Mouse (Mus musculus) liver, embryonic 13.5 days (tissue): ENCODE results near the gene Zmiz1. TPM values are rescaled to one million over a fixed set of nuclear protein-coding genes. Genes with fewer than 3 reads are reported as not detected.

ENCODE experiments used
- ATAC-seq: fragments of 200-750 bp; cut with Nextera tagmentation; 2 replicates; pipeline ENCODE4 v1.8.0; 2017; ENCODE audit warnings: low read depth, mild to moderate bottlenecking, moderate number of reproducible peaks, moderate library complexity
- DNase-seq: peaks from one replicate; pipeline ENCODE4 v3.0.0; 2022
- H3K27ac ChIP-seq: fragments of 300-500 bp; sonication (generic); 2 replicates; pipeline ENCODE4 v1.5.1; 2015; ENCODE audit warnings: moderate library complexity, mild to moderate bottlenecking, inconsistent platforms
- H3K27me3 ChIP-seq: fragments of 300-500 bp; sonication (generic); 2 replicates; pipeline ENCODE4 v1.6.1; 2015; ENCODE audit warnings: mild to moderate bottlenecking, inconsistent platforms
- H3K36me3 ChIP-seq: fragments of 300-500 bp; sonication (generic); 2 replicates; pipeline ENCODE4 v1.6.1; 2015; ENCODE audit warnings: mild to moderate bottlenecking, inconsistent platforms
- H3K4me1 ChIP-seq: fragments of 300-500 bp; sonication (generic); replicated peaks from 2 replicates; pipeline ENCODE4 v1.6.1; 2015; ENCODE audit warnings: inconsistent platforms
- H3K4me2 ChIP-seq: fragments of 300-500 bp; sonication (generic); 2 replicates; pipeline ENCODE4 v1.6.1; 2015; ENCODE audit warnings: inconsistent platforms, mild to moderate bottlenecking, moderate library complexity
- H3K4me3 ChIP-seq: fragments of 300-500 bp; sonication (generic); replicated peaks from 2 replicates; pipeline ENCODE4 v1.5.1; 2015; ENCODE audit warnings: mild to moderate bottlenecking, inconsistent platforms
- H3K9ac ChIP-seq: fragments of 300-500 bp; sonication (generic); 2 replicates; pipeline ENCODE4 v1.6.1; 2015; ENCODE audit warnings: mild to moderate bottlenecking, inconsistent platforms
- H3K9me3 ChIP-seq: fragments of 300-500 bp; sonication (generic); replicated peaks from 2 replicates; pipeline ENCODE4 v1.6.1; 2016; ENCODE audit warnings: inconsistent platforms
- WGBS: fragments of 180-500 bp; shearing (Covaris S2); methylation state at CpG from one replicate; pipeline ENCODE4 v1.1.7; 2015; ENCODE audit not compliant: insufficient replicate concordance; 5-methylcytosine and 5-hydroxymethylcytosine counted together
- polyA plus RNA-seq: library from polyadenylated mRNA; unstranded; fragments of >200 nt; fragmentation: Nextera tagmentation; extraction: Ambion mirVana; gene quantifications from 2 replicates; pipeline ENCODE4 v1.2.1, GENCODE M21; 2015

Zmiz1 gene
- polyA plus RNA-seq, 1 experiment from 2014 or later, result 4.5 TPM

DNA sequence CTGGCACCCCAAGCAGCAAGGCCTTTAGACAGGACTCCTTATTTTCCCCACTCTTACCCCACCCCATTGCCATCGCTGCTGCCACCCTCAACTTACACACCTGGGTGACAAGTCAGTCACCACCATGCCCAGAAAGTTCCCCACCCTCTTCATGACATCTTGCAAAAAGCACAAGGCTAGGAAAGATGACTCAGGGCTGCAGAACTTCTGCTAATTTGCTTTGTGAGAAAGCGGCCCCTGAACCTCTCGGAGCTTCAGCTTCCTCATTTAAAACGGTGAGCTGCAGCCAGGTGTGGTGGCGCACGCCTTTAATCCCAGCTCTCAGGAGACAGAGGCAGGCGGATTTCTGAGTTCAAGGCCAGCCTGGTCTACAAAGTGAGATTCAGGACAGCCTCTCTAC lies 141.4 kb downstream of the Zmiz1 start:
- no peak for ATAC-seq
- Histone ChIP-seq H3K27ac (0 out of 2 replicates have a peak overlapping the region, but pooled peaks have one; percentile 3), H3K9me3 (no peaks in the 10 kb centered on the region), H3K27me3 (peaks cover 4% of the 10 kb centered on the region), H3K4me1 (peaks cover 23% of the 10 kb centered on the region), H3K36me3 (peaks cover 15% of the 10 kb centered on the region), H3K4me2 (no peak overlapping the region), H3K9ac (no peak overlapping the region), H3K4me3 (no peak overlapping the region)
- DNase-seq, result no peak
- WGBS, result 49% methylated on average over 7 of the region's 7 CpGs

DNA sequence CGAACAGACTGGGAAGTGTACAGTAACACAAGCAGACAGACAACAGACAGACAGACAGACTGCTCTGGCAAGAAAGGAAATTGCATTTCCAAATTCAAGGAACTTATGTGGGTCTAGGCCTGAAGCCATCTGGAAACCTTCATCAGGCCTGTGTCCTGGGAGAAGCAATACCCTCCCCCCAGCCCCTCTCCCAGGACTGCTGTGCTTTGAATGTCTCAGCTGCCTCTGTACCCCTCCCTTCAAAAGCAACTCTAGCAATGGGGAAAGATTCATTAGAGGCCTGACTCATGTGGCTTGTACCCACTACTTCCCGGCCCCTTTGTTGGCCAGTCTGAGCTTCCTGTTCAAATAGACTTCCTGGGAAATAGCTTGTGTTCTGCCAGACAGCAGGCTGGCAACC lies 142.0 kb downstream of the Zmiz1 start:
- peaks cover 15% of the 10 kb centered on the region for H3K36me3 ChIP-seq
- peaks cover 10% of the 10 kb centered on the region for H3K27me3 ChIP-seq
- no peak overlapping the region for H3K27ac ChIP-seq
- H3K9ac ChIP-seq, result no peak overlapping the region
- H3K9me3 ChIP-seq, result no peaks in the 10 kb centered on the region
- no peak for ATAC-seq
- WGBS, result 62% methylated on average over 2 of the region's 2 CpGs
- H3K4me1 ChIP-seq, result peaks cover 25% of the 10 kb centered on the region
- no peak for DNase-seq
- no peak overlapping the region for H3K4me2 ChIP-seq
- no peak overlapping the region for H3K4me3 ChIP-seq

DNA sequence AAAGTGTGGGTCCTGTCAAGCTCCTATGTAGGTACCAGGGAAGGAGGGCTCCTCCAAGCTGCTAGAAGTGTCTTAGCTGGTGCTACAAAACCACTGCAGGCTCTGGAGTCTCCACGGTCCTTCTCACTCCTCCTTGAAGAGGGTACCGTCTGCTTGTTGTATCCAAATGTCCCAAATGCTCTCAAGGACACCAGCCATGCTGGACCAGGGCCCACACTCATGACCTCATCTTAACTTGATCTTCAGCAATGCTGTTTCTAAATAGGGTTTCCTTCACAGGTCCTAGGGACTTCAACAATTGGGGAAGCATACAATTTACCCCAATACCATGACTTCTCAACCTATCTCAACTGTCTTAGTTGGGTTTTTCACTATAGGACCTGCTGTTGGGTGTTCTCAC lies 143.0 kb downstream of the Zmiz1 start:
- peaks cover 36% of the 10 kb centered on the region for H3K4me1 ChIP-seq
- WGBS, result 76% methylated on average over 2 of the region's 2 CpGs
- no peak for ATAC-seq

DNA sequence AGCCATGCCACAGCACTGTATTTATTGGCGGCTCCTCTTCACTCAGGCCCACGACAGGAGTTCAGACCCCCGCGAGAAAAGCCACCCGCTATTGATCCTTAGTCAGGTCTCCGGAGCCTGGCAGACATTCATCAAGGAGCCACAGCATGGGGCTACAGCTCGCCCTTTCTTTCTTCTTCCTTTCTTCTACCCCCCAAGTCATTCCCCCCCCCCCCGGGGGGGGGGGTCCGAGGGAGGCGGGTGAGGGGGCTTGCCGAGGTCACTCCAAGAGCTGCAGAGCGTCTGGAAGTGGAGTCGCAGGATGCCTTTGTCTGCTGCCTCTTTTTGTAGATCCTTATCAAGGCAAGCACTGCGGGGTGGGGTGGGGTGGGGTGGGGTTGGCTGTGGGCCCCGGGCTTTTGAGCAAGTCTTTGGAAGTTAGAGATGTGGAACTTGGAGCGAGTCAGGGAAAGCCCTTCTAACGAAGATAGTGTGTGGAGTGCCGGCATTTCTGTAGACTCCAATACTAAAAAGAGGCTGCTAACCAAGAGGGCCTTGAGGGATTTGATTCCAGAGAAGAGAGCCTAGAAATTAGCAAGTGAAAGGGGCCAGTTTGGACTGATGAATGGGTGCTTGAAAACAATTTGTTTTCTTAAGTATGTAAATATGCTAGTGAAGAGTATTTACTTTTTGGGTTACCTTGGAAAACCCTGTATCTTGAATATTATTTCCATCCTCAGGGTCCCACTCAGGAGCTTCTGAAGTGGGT lies 145.6 kb downstream of the Zmiz1 start:
- H3K4me3 ChIP-seq, result no peak overlapping the region
- DNase-seq, result no peak
- WGBS, result 13% methylated on average over 18 of the region's 18 CpGs
- H3K36me3 ChIP-seq, result peaks cover 7% of the 10 kb centered on the region; the same call in 1 of the 2 replicates
- ATAC-seq, result no peak
- H3K4me2 ChIP-seq, result no peak overlapping the region
- no peaks in the 10 kb centered on the region for H3K9me3 ChIP-seq
- peaks cover 43% of the 10 kb centered on the region for H3K27me3 ChIP-seq
- H3K4me1 ChIP-seq, result peaks cover 55% of the 10 kb centered on the region
- no peak overlapping the region for H3K9ac ChIP-seq
- no peak overlapping the region for H3K27ac ChIP-seq

More for the DNA sequence above, 143.0 kb downstream of the Zmiz1 start:
- Histone ChIP-seq H3K4me2 (no peak overlapping the region), H3K4me3 (no peak overlapping the region), H3K36me3 (peaks cover 15% of the 10 kb centered on the region), H3K27me3 (peaks cover 20% of the 10 kb centered on the region), H3K27ac (no peak overlapping the region), H3K9ac (no peak overlapping the region), H3K9me3 (no peaks in the 10 kb centered on the region)
- no peak for DNase-seq

DNA sequence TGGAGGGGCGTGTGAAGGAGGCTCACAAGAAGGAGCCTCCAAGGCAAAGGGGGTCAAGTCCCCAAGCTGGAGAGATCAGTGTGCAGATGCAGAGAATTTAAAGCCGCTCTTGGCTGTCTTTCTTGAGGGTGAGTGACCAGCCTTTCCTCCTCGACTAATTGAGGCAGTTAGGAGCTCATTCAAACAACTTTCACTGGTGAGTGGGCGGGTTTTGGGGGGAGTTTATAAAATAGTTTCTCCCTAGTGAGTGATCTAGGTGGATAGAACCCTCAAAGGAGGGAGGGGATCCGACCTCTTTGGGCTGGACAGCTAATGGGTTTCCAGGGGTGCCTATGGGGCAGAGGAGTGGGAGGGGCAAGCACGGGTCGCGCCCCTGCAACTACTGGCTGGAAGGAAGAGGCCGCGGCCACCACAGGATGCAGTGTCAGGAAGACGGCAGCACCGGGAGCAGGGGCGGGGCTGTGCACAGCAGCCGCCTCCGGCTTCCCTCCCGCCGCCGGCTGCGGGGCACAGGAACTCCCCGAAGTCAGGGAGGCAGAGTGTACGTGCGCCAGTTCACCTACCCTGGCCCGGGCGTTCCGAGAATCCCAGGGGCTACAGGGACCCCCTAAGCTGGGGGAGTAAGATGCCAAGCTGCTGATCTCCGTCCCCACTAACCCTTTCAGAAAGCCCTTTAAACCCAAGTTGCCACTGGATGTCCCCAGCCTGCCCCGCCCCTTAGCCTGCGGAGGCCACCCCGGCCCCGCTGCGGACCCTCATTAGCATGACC lies 147.6 kb downstream of the Zmiz1 start:
- DNase-seq, result peak; percentile 37
- Histone ChIP-seq H3K27me3 (peaks cover 43% of the 10 kb centered on the region), H3K27ac (peak overlapping the region; percentile 68), H3K4me1 (peaks cover 65% of the 10 kb centered on the region), H3K36me3 (no peaks in the 10 kb centered on the region), H3K4me3 (peak overlapping the region; percentile 65), H3K9me3 (no peaks in the 10 kb centered on the region), H3K4me2 (peak overlapping the region; percentile 90), H3K9ac (peak overlapping the region; percentile 67)
- peak; percentile 52 for ATAC-seq
- WGBS, result 2% methylated on average over 31 of the region's 31 CpGs

DNA sequence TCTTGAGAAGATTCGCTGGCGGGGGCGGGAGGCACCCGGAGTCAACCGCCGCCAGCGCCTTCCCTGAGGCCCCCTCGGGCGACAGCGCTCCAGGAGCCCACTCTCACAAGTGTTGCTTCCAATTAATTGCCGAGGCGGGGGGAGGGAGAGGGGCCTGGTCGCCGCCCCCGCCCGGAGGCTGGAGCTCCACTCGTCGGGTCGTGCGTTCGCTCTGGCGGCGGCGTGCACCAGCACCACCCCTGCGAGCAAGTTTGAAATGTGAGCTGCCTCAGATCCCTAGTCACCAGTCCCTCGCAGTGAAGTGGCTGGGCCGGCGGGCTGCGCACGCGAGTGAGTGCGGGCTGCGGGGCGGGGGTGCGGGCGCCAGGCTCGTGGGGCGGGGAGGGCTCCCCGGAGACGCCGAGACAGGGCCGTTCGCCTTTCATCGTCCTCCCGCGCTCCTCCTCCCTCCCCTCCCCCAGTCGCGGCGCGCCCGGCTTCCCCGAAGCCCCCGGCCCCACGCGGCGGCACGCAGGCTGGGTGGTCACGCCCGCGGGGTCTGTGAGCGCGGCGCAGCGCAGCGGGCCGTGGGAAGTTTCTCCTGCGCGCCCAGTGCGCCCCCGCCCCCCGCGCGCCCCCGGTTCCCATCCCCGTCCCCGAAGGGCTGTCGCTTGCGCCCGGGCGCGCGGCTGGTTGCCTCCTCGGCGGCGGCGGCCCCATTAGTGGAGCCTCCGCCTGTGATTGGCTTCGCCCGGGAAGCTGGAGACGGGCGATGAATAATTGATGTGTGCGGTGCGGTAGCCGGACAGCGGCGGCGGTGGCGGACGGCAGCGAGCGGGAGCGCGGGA lies 148.4 kb downstream of the Zmiz1 start:
- WGBS, result under 1% methylated on average over 89 of the region's 103 CpGs
- Histone ChIP-seq H3K4me2 (peak overlapping the region; percentile 90), H3K4me1 (peaks cover 73% of the 10 kb centered on the region), H3K36me3 (no peaks in the 10 kb centered on the region), H3K4me3 (peak overlapping the region; percentile 65), H3K9me3 (no peaks in the 10 kb centered on the region), H3K27ac (peak overlapping the region; percentile 68), H3K27me3 (peaks cover 43% of the 10 kb centered on the region), H3K9ac (peak overlapping the region; percentile 67)
- ATAC-seq, result peak; percentile 17; the same call in 1 of the 2 replicates
- no peak for DNase-seq

DNA sequence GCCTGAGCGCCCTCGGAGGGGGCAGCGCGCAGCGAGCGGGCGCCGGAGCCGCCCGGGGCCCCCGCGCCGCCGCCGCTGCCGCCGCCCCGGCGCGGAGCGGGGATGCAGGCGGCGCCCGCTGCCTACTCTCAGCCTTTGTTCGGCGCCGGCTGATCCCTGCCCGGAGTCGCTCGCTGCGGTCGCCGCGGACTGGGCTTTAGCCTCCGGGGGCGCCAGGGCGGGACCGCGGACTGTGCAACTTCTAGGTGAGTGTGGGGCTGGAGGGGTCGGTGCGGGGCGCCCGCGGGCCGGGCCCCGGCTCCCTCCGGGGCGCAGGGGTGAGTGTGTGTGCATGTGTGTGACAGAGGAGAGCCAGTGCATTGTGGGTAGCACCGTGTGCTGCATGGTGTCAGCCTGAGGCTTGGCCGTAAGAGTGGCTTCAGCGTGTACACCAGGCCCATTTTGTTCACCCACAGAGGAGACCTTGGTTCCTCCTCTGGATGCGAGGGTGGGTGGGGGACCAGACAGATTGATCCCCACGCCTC lies 149.0 kb downstream of the Zmiz1 start:
- H3K9ac ChIP-seq, result peak overlapping the region; percentile 67
- H3K4me3 ChIP-seq, result peak overlapping the region; percentile 65
- 1% methylated on average over 53 of the region's 53 CpGs for WGBS
- ATAC-seq (peak; percentile 56), DNase-seq (no peak)
- peaks cover 43% of the 10 kb centered on the region for H3K27me3 ChIP-seq
- H3K9me3 ChIP-seq, result no peaks in the 10 kb centered on the region
- no peaks in the 10 kb centered on the region for H3K36me3 ChIP-seq
- peaks cover 75% of the 10 kb centered on the region for H3K4me1 ChIP-seq
- peak overlapping the region; percentile 68 for H3K27ac ChIP-seq
- H3K4me2 ChIP-seq, result peak overlapping the region; percentile 90

DNA sequence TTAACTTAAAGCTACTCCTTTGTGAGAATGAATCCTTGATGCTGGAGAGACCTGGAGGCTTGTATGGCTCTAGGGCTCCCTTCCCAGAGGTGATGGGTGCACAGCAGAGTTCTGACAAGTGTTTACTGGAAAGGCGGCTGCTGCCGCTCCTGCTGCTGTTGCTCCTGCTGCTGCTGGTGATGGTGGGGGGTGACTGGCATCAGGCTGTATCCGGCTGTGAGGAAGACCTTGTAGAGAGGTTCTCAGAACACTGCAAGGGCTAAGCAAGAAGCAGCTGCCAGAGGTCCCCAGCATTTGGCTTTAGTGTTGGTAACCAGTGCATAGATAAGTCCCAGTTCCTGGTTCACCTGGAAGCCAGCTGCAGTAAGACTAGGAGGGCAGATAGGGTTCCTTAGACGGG lies 149.6 kb downstream of the Zmiz1 start:
- peaks cover 71% of the 10 kb centered on the region for H3K4me1 ChIP-seq

DNA sequence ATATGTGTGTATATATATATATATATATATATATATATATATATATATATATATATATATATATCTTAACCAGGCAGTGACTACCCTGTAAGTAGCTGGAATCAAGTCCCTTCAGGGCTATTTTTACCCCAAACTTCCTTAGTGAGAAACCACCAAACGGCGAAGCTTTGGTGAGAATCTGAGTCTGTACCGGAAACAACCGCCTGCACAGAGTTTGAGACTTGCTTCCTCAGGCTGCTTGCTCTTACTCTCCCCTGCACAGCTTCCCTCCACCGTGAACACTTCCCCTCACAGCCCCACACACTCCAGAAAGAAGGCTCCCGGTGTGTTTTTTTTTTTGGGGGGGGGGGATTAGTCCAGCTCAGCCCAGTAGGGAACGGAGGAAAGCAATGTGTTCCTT lies 150.4 kb downstream of the Zmiz1 start:
- Histone ChIP-seq H3K9ac (no peak overlapping the region), H3K27me3 (peaks cover 43% of the 10 kb centered on the region), H3K36me3 (no peaks in the 10 kb centered on the region), H3K9me3 (no peaks in the 10 kb centered on the region), H3K4me1 (peaks cover 69% of the 10 kb centered on the region), H3K4me2 (no peak overlapping the region), H3K27ac (no peak overlapping the region), H3K4me3 (no peak overlapping the region)
- DNase-seq, result no peak
- WGBS, result 25% methylated on average over 7 of the region's 7 CpGs
- ATAC-seq, result no peak

More for the DNA sequence above, 149.6 kb downstream of the Zmiz1 start:
- no peak for ATAC-seq
- peak overlapping the region; percentile 67 for H3K9ac ChIP-seq
- H3K9me3 ChIP-seq, result no peaks in the 10 kb centered on the region
- H3K27ac ChIP-seq, result peak overlapping the region; percentile 68
- no peak for DNase-seq
- H3K4me3 ChIP-seq, result peak overlapping the region; percentile 65
- peak overlapping the region; percentile 90 for H3K4me2 ChIP-seq
- peaks cover 43% of the 10 kb centered on the region for H3K27me3 ChIP-seq
- H3K36me3 ChIP-seq, result no peaks in the 10 kb centered on the region
- 25% methylated on average over 4 of the region's 4 CpGs for WGBS

DNA sequence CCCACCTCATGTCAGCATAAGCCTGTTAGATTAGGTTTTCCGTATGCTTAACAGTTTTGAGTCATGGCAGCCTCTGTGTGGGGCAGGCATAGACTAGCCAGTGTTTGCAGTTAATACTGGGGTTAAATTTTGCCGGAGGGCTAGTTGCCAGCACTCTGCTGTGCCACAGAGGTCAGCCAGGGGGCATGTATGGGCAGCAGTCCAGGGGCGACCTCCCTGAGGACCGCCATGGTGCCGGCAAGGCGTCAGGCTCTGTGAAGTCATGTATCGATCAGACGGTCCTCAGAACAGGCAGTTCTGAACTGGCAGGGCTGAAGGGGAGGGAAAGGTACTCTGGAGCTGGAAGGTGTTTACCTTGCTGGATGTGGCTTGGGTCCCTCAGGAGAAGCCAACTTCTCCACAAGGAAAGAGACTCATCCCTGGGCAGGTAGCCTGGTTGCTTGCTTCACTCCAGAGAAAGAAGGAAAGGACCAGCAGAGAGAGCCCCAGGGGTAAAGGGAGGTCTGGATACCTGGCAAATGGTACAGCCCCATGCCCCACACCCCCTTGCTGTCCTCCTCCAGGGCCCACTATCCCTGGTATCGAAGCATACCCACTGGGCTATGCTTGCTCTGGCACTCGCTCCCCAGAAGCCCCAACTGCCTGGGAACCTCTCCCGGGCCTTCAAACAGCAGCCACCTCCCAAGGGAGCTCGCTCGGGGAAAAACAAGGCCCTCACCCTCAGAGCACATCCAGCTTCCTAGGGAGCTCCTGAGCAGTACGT lies 151.6 kb downstream of the Zmiz1 start:
- Histone ChIP-seq H3K36me3 (no peaks in the 10 kb centered on the region), H3K27ac (no peak overlapping the region), H3K4me1 (peaks cover 79% of the 10 kb centered on the region), H3K4me2 (no peak overlapping the region), H3K9me3 (no peaks in the 10 kb centered on the region), H3K9ac (no peak overlapping the region), H3K4me3 (no peak overlapping the region), H3K27me3 (peaks cover 37% of the 10 kb centered on the region)
- ATAC-seq (no peak), DNase-seq (no peak)
- WGBS, result 77% methylated on average over 14 of the region's 14 CpGs
